Mouse (Mus musculus) layer of hippocampus, postnatal 36 days (tissue): ENCODE measurements around the gene Pde4d. TPM values are rescaled to one million over a fixed set of nuclear protein-coding genes. Genes with fewer than 3 reads are reported as not detected.

Source experiments
- DNase-seq, 2 experiments: peaks; one replicate each; pipeline ENCODE4 v3.0.0; 2022
- total RNA-seq, 2 experiments: library from RNA; stranded (reverse); gene quantifications; 2 replicates each; pipeline ENCODE4 v1.2.3; 2021

The Pde4d gene
- total RNA-seq, 2 experiments from 2014 or later = 69.7 to 69.8 TPM

DNA sequence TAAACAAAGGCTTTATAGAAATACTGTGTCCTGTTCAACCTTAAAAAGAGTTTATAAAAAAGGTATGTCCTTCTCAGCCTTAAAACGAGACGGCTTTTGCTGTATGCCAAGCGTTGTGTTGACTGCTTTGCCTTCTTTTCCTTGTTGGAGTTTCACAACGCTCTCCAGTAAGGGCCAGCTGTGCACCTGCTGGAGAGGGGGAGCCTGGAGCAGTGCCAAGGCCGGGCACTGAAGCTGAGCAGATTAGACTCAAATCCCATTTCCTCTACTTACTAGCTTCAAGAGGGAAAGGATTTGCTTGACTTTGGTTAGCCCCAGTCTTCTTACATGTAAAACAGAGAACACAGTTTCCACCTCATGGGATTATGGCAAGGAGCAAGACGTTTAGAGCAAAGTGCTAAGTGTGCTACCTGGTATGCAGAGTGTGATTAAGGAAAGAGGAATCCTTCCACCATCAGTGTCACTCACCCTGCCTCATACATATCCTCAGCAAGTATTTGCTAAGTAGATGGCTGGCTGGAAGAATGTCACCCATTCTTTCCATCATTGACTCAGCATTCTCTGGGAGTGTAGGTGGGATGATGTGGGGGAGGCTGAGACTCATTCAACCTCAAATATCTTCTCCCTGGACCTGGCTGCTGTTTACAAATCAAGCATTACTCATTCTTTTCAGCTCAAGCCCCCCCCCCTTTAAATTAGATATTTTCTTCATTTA, 149.6 kb downstream of the Pde4d start:
- no peak for DNase-seq

DNA sequence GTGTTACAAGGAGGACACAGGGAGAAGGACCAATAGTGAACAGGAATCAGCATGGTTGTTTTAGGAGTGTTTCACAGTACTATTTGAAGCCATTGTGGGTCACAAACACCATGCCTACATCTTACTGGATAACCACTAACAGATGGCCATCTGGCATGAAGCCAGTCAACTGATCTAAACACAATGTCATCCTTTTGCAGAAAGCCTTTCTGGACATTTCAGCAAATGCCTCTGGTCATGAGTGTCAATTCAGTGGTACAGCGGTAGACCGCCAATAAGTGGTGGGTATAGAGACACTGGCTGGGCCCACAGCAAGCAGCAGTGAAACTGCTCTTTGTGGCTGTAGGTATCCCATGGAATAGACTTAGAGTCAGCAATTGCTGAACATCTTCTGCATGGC, 151.3 kb downstream of the Pde4d start:
- DNase-seq = no peak

DNA sequence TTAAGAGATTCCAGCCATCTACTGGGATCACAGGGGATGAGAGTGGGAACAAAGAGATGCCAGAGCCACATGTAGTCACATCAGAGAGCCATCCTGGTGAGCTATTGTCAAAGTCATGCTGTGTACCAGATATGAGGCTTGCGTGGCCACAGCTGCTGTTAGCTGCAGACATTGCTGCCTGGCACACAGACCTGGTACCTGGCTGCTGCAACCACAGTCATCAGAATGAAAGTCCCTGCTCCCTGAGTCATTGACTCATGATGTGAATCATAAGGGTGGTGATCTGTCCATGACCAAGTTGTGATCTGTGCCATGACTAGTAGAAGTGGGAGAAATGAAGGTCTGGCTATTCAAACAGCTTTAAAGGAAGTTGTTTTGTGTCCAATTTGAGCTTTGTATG, 153.8 kb downstream of the Pde4d start:
- DNase-seq = no peak

DNA sequence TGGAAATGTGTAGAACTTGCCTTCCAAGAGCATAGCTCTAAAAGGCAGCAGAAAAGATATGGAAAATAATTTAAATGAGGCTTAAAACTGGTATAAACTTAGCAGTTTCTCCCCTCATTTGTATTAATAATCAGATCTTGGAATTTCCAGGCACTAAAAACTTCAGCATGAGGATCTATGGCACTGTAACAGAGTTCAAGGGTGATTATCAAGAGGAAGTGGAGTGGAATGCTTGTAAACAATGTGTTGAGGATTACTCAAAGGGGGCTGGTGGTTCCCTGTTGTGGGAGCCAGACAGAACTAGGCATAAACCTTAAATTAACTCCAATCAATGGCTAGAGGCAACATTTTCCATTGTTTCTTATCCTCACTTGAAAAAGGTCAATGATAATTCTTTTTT, 154.5 kb downstream of the Pde4d start:
- no peak for DNase-seq

DNA sequence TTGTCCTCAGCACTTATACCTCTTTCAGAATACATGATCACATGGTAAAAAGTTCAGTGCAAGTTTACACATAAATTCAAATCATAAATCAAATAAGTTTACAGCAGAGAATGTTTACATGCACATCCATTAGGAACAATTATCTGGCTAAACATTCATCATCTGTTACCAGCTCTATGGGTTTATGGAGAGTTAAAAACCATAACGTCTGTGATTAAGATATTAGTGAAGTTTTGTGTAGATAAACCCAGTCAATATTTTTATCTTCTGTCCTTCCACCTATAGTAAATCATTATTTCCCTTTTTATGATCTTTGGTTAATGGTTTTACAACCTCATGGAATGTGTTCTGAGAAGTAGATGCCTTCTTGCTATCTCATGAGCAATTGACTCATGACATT, 168.5 kb downstream of the Pde4d start:
- DNase-seq = no peak

DNA sequence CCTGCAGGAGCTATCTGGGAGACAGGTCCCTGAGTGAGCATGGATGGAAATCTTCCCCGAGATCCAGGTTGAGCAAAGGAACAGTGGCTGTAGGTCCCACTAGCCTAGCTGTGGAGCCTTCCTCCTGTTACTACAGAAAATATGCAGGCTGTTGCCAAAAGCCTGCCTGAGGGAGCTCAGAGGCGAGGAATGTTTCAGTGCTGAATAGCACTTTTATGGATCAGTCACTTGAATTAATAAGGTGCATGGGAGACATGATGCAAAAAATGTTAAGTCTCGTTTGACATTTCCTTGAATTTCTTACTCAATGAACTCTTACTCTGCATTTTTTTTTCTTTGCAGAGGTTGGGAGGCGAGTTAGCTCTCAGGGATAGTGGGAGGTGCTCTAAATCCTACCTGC, 172.9 kb downstream of the Pde4d start:
- no peak for DNase-seq

DNA sequence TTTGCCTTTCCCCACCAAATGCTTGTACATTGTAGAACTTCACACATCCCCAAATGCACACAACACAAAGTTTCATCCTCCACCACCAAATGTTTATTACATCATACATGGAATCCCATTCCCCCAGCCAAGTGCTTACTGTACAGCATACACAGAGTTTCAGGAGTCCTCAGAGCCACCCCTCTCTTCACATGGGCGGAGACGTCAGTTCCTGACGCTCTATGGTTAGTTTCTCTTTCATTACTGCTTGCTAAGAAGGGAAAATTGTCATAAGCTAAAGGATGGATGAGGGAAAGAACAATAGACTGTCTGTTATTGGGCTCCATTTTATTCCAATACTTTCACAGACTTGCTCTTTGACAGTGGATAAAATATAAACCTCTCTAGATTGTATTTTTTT, 174.2 kb downstream of the Pde4d start:
- DNase-seq = no peak

DNA sequence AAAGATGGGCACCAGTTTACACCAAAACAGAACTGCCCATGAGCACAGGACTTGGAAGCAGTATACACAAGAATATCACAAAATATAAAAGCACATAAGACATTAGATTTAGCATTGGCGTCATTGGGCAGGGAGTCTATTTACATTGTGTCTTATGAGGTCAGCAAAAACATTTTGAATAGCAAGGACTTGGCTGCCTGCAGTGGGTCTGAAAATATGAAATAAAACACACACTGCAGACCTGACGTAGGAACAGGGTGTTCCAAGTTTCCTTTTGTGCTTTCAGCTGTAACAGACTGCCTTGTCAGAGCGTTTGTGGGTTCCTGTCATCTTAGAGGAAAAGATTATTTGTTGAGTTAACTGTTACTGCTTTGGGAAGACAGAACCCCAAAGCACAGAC, 176.4 kb downstream of the Pde4d start:
- DNase-seq = no peak

DNA sequence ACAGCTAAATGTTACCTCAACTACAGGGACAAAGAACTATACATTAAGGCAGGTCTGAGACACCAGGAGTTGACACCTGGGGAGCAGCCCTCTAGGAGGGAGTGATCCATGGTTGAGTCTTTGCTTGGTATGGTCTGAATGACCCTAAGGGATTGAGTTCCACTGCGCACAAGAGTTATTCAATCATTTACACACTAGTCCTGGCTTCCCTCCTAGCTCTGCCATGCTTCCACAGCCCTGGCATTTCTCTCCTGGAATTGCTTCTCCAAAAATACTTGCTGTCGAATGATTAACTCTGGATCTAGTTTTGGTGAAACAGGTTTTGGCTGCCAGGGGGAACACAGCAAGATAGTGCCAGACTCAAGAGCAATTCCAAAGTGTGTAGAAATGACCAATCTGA, 178.8 kb downstream of the Pde4d start:
- no peak for DNase-seq

DNA sequence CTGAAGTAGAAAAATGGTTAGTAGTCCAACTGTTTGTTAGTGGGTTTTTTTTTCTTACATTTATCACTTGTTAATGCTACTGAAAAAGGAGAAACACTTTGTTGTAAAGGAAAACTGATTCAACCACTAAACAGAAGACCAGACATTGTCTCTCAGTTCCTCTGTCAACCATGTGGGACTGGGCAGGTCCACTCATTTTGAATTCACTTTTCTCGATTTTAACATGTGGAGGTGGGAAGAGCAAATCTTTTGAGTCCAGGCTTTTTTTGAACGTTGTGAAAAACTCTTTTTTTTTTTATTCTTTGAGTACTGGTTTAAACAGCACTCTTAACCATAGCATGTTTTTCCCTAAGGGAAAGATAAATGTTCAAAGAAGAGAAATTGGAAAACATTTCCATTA, 180.8 kb downstream of the Pde4d start:
- DNase-seq = no peak

DNA sequence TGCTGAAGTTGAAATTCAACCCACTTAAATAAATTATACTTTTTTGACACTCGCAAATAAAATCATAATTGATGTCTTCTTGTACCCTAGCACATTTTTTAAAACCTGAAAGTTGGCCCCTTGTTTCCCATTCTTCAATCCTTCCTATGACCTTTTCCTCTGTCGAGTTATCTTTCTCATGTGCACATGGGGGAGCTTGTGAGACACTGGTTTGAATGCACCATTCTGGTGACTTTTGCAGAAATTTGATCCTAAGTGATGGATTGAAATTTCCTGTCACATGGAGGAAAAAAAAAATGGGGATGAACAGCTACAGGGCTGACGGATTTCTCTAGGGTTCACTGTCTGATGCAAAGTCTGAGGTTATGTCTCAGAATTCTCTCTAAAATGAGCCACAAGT, 181.5 kb downstream of the Pde4d start:
- DNase-seq = no peak

DNA sequence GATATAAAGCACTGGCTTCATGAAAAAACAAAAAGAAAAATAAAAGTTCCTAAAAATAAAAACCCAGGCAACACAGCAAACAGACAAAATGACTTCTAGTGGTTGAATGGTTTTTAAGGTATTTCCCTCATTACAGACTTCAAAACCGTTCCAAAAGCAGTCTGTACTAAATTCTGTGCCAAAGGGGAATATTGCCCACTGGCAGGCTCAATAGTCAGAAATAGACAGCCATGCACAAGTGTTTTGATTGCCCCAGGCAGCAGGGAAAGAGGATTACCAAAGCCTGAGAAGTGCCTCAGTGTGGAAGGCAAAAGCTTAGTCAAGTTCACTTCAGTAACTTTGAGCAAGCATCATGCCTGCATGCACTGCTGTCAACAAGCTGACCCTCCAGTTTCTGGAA, 186.8 kb downstream of the Pde4d start:
- no peak for DNase-seq

DNA sequence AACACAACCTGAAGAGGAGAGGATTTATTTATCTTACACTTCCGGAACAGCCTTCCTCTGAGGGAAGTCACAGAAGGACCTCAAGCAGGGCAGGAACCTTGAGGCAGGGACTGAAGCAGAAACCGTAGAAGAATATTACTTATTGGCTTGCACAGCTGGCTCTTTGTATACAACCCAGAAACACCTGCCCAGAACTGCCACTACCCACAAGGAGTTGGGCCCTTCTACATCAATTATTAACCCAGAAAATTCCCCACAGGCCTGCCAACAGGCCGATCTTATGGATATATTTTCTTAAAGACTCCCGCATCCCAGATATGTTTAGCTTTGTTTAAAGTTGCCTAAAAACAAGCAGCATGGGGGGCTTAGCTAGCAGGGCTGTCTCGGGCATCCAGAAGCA, 192.5 kb downstream of the Pde4d start:
- DNase-seq = no peak

DNA sequence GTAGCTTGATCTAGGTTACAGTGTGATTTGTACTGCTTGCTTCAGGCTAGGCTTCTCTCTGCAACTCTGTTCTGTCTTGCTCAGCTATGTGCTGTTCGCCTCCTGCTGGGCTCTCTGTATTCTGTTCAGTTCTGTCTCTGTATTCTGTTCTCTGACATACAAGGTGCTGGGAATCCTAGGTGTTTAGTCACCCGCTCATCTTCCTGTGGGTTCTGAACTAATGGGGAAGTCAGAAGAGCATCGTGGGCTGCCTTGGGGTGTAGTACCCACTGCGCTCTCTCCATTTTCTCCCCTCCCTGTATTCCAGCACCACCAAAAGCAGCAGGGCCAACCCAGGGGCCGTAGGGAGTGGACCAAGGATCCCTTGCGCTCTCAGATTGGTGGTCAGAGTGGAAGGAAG, 197.1 kb downstream of the Pde4d start:
- DNase-seq = no peak

DNA sequence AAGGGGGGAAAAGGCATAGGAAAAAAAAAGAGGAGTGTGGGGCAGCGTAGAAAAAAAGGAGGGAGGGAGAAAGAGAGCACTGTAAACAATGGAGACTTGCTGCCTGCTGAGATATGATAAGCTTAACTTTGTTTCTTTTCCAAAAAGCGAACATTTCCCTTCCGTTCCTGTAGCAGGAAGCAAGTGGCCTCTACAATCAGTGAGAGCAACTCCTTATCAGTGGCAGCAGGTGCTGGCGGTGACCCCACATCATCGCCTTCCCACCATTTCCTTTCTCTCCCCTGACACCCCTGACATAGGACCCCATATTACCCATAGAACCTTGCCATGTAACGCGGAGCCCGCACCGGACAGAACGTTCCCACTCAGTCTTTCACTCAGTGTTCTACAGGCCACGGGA, 197.5 kb downstream of the Pde4d start:
- no peak for DNase-seq

DNA sequence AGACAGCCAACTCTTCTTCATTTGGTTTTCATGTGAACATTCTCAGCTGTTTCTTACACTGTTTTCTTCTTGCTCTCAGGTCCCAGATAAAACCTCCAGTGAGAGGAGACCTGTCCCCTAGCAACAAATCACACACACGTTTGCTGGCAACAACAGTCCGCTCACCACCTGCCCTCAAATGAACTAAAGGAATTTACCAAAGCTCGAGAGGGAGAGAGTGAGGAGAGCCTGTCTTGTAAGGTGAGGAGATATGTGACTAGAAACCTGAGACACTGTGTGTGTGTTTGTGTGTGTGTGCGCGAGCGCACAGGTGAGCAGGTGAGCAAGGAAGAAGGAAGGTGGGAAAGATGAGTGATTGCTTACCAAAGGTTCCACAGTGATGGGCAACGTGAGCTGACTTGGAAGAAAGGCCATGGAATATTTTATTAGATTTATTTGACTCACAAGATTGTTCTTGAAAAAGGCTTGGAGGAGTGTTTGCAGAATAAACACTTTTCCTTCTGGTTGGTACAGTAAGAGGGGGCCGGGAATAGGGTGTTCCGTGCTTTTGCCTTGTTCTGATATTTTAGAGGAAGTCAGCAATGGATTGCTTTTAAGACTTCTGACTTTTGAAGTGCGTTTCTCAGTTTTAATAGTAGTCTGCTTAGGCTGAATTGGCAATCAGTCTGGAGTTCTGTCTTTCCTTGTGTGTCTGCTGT, 204.4 kb downstream of the Pde4d start:
- DNase-seq = peak in 1 of 2 experiments; percentile 7

DNA sequence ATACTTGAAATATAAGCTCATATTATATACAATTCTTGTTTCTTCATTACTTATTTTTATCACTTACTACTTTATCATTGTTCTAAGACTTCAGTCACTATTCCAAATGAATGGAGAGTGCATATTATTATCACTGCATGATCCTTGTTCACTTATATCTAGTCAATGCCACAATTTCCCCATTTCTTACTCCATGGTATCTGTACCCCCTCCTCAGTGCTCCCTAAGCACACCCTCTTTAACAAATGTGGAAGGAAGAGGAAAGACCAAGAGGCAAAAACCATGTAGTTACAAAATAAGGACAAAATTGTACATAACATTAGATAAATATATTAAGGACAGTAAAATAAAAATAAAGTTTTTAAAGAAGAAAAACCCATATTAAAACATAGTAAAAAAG, 216.8 kb downstream of the Pde4d start:
- DNase-seq = no peak

DNA sequence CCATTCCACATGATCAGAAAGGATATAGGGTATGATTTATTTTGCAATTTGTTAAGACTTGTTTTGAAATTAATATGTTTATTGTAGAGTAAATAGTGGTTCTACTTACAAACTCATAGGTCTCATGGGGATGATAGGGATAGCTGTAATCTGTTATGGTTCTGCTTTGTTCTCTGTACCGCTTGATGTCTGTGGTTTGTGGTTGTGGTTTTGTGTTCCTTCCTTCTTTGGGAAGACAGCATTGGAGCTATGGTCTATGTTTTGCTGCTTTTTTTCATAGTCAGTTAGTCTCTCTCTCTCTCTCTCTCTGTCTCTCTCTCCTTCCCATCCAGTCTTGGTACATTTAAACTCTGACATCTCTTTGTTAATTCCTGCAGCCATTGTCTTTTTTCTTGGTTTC, 217.3 kb downstream of the Pde4d start:
- no peak for DNase-seq

DNA sequence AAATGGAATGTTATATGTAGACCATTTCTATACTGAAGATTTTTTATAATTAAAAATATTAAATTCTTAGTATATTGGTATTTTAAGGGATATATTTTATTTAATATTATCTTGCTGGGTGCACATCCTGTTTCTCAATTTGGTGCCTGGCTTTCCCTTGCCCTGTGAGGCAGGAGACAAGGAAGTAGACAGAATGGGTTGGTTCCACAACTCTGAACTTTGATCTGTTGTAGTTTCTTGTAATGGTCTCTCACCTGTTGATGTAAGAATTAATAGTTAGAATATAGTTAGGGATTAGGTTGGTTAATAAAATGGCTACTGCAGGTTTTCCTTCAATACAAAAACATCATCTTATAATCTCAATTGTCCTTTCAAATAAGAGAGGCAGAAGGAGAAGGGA, 227.3 kb downstream of the Pde4d start:
- DNase-seq = no peak

DNA sequence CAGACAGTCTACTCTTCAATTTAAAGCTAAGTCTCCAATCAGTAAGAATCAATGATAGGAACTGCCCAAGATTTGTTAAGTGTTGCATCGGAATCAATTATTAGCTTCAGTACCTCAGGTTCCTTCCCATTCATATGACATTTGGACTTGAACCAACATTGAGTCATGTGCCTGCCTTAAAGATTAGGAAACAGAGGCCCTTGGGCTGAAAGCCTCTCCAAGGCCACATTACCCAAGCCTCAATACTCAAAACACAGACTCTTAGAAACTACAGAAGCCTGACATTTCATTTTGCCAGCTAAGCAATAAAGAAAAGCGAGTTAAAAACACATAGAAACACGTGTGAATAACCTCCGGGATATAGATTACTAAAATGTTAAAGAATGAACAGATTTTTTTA, 233.3 kb downstream of the Pde4d start:
- DNase-seq = no peak

DNA sequence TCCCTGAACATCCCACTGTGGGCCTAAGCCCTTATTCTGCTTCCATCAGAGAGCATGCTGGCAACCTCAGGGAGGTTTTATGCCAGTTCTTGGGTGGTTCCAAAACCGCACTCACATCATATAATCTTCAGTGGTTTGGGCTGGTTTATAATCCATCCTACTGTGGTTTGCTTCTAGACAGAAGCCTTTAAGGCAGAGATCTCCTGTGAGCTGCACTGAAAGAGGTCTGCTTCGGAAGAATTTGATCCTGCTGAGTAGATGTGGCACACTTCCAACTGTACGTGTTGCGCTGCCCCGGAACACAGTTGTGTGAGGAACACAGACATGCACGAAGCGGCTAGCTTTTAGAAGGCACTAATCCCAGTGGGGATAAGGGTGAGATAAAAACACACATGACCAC, 236.1 kb downstream of the Pde4d start:
- no peak for DNase-seq

DNA sequence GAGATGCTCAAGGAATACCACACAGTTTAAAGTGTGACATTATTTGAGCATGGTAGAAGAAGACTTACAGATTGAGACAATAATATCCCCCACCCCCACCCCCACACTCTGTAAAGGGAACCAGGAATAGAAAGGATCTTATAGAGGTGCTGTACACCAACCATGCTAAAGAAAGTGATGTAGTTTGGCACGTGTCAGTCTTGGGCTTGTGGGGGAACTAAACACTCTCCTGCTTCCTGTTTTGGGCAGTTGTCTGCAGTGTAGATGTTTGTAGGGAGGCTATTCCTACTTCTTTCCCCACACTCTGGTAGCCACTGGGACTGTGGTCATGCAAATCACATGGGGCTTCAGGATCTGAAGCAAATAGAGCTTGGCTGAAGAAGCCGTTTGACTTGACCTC, 236.5 kb downstream of the Pde4d start:
- DNase-seq = no peak

DNA sequence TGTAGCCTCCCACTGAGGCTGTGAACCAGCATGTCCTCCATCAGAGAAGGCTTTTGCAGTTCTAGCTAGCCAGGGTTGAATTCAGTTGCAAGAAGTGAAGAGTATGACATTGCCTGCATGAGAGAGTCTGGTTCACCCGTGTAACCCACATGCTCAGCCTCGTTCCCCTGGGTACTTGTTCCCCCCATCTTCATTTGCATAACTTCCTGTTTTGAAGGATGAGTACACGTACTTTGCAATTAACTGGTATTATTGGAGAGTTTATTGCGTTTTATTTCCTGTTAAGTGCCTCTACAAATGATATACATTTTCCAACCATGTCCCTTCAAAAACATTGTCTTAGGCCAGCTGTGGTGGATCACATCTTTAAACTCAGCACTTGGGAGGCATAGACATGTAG, 237.1 kb downstream of the Pde4d start:
- DNase-seq = no peak

DNA sequence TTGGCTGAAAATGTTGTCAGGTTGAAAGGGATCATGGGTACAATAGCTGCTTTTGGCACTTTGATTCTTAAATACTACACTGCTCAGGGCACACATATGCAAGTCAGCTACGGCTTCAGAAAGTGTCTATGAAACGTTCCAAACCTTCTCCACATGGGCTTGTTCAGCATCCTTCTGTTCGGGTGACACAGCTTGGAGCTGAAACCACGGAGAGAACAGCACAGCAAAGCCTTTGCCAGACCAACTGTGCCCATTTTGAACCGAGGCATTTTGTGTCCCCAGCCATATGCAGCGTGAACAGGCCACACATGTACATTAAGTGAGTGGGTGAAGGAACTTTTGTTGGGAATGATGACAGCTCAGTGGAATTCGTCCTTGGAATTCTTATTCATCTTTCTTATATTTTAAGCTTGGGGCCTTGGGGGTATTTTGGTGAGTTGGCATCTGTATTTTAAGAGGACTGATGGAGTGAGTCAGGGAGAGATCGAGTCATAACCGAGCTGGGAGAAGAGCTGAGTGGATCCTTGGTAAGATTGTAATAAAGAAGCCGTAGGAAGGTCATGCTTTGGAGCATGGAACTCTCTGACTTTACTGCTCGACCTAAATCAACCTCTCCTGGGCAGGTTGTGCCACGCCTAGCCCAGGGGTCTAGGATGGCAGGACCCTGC, 243.3 kb downstream of the Pde4d start:
- peak; percentile 21 to 30 for DNase-seq
